Mouse (Mus musculus): Measurements from ENCODE around the gene Fry.

GRCm38 (mm10) chr5:150174950-150175349 is 56.5 kb downstream of the Fry start:
- TF ChIP-seq HCFC1 (IDR thresholded peaks at IDR 0.05; ENCODE audit: low read depth, low read length) (no peak), POLR2A (IDR thresholded peaks at IDR 0.05; ENCODE audit: control insufficient read depth in 1 of 2, insufficient read depth in 1 of 2, low read depth in 1 of 2, low read length in 2 of 2, poor library complexity in 1 of 2) (no peak), MEF2A (IDR thresholded peaks at IDR 0.05; ENCODE audit: extremely low read depth, insufficient replicate concordance, low read depth, low read length, poor library complexity, severe bottlenecking) (no peak), POLR2AphosphoS5 (IDR thresholded peaks at IDR 0.05; ENCODE audit: borderline replicate concordance, low read depth, low read length) (no peak), RAD21 (IDR thresholded peaks at IDR 0.05; ENCODE audit: low read depth, low read length) (no peak), TBP (IDR thresholded peaks at IDR 0.05; ENCODE audit: low read depth, low read length) (no peak), MAZ (IDR thresholded peaks at IDR 0.05; ENCODE audit: low read depth, low read length) (no peak), EP300 (IDR thresholded peaks at IDR 0.05; ENCODE audit: low read depth in 1 of 2, low read length in 2 of 2) (no peak), ETS1 (IDR thresholded peaks at IDR 0.05; ENCODE audit: low read depth, low read length) (no peak), NELFE (IDR thresholded peaks at IDR 0.05; ENCODE audit: low read depth, low read length) (no peak), JUND (IDR thresholded peaks at IDR 0.05; ENCODE audit: low read depth, low read length) (no peak)
